8 mouse cellular contexts compared by ENCODE assay signal in genomic region chr8:108701381-108702175, GRCm38 (mm10).
A peak's percentile ranks its signal among the peaks of the same experiment; 100 is the strongest.
DNase-seq lines count a peak whose midpoint lies in the region; ATAC-seq lines count a peak whose summit lies in the region.
"Had no signal": no experiment of that assay in that cellular context is flagged by ENCODE, and none has a peak within 500 bp of the region (broad histone marks: within the 10 kb centered on the region; RNA-seq: fewer than 3 reads in every experiment).

No protein-coding gene starts in this region.

- no peak for ATAC-seq in lung, embryonic 16.5 days (ENCODE audit: low read depth)
- no peak for ATAC-seq in hindbrain, embryonic 11.5 days (ENCODE audit: low FRiP score)
- no peak for ATAC-seq in limb, embryonic 15.5 days (ENCODE audit: insufficient number of reproducible peaks, low FRiP score, low TSS enrichment, low read depth)
- ATAC-seq in stomach, embryonic 16.5 days (ENCODE audit: insufficient read depth, low FRiP score) = no peak

- H3K36me3 ChIP-seq in lung, embryonic 16.5 days (ENCODE audit: control insufficient read depth, insufficient read depth, low read length) = no peaks in the 10 kb centered on the region
- H3K36me3 ChIP-seq in hindbrain, embryonic 11.5 days (ENCODE audit: control insufficient read depth, insufficient read depth, low read length) = no peaks in the 10 kb centered on the region
- no peaks in the 10 kb centered on the region for H3K36me3 ChIP-seq in limb, embryonic 15.5 days
- H3K36me3 ChIP-seq in stomach, embryonic 16.5 days (ENCODE audit: control insufficient read depth, insufficient read depth, low read length) = no peaks in the 10 kb centered on the region

- H3K27me3 ChIP-seq in lung, embryonic 16.5 days (ENCODE audit: control insufficient read depth, insufficient read depth, low read depth, low read length) = peaks cover 21% of the 10 kb centered on the region
- H3K27me3 ChIP-seq in hindbrain, embryonic 11.5 days (ENCODE audit: control insufficient read depth, insufficient read depth, low read length) = peaks cover 20% of the 10 kb centered on the region
- H3K27me3 ChIP-seq in limb, embryonic 15.5 days = peaks cover 24% of the 10 kb centered on the region
- peaks cover 15% of the 10 kb centered on the region for H3K27me3 ChIP-seq in stomach, embryonic 16.5 days (ENCODE audit: control insufficient read depth, insufficient read depth, low read length)

- 0 out of 2 replicates have a peak overlapping the region, but pooled peaks have one; percentile 5 for H3K9ac ChIP-seq in lung, embryonic 16.5 days (ENCODE audit: low read length)
- H3K9ac ChIP-seq in hindbrain, embryonic 11.5 days (ENCODE audit: low read depth, low read length) = 0 out of 2 replicates have a peak overlapping the region, but pooled peaks have one; percentile 17
- H3K9ac ChIP-seq in limb, embryonic 15.5 days = no peak overlapping the region
- H3K9ac ChIP-seq in stomach, embryonic 16.5 days (ENCODE audit: low read length) = no peak overlapping the region

- intact Hi-C loops in gastrocnemius, postnatal 36 days (cut with DNase I) = no loop called here

- H3K4me1 ChIP-seq in lung, embryonic 16.5 days (replicated peaks; ENCODE audit: control insufficient read depth, insufficient read depth, low read length) = peaks cover 34% of the 10 kb centered on the region
- peaks cover 14% of the 10 kb centered on the region for H3K4me1 ChIP-seq in hindbrain, embryonic 11.5 days (replicated peaks; ENCODE audit: control insufficient read depth, insufficient read depth, low read length)
- peaks cover 18% of the 10 kb centered on the region for H3K4me1 ChIP-seq in limb, embryonic 15.5 days
- H3K4me1 ChIP-seq in stomach, embryonic 16.5 days (ENCODE audit: control insufficient read depth, insufficient read depth, low read length) = peaks cover 22% of the 10 kb centered on the region

- 45% methylated on average over 7 of the region's 7 CpGs for WGBS in lung, embryonic 16.5 days
- WGBS in hindbrain, embryonic 11.5 days = 6% methylated on average over 7 of the region's 7 CpGs
- 39% methylated on average over 7 of the region's 7 CpGs for WGBS in limb, embryonic 15.5 days
- 39% methylated on average over 7 of the region's 7 CpGs for WGBS in stomach, embryonic 16.5 days

- DNase-seq in lung, postnatal 4 days = no peak
- DNase-seq in hindbrain, embryonic 11.5 days (ENCODE audit: low spot score) = peak; percentile 18
- DNase-seq in gastrocnemius, postnatal 36 days = no peak
- DNase-seq in urinary bladder, postnatal 14 days (ENCODE audit: low spot score) = no peak
- DNase-seq: kidney, adult 2 months had no signal

- H3K27ac ChIP-seq in lung, embryonic 16.5 days (ENCODE audit: low read length) = no peak overlapping the region
- no peak overlapping the region for H3K27ac ChIP-seq in hindbrain, embryonic 11.5 days (ENCODE audit: low read depth, low read length)
- H3K27ac ChIP-seq in limb, embryonic 15.5 days = peak overlapping the region; percentile 98; the same call in 1 of the 2 replicates
- no peak overlapping the region for H3K27ac ChIP-seq in stomach, embryonic 16.5 days (ENCODE audit: low read length)

- no peaks in the 10 kb centered on the region for H3K9me3 ChIP-seq in lung, embryonic 16.5 days (ENCODE audit: control insufficient read depth, low read length)
- no peaks in the 10 kb centered on the region for H3K9me3 ChIP-seq in hindbrain, embryonic 11.5 days (ENCODE audit: control insufficient read depth, low read length)
- no peaks in the 10 kb centered on the region for H3K9me3 ChIP-seq in limb, embryonic 15.5 days
- H3K9me3 ChIP-seq in stomach, embryonic 16.5 days (replicated peaks; ENCODE audit: control insufficient read depth, low read length) = no peaks in the 10 kb centered on the region

- peak overlapping the region; percentile 61; the same call in 1 of the 2 replicates for H3K4me2 ChIP-seq in lung, embryonic 16.5 days (ENCODE audit: low read depth, low read length)
- peak overlapping the region; percentile 67 for H3K4me2 ChIP-seq in hindbrain, embryonic 11.5 days (replicated peaks; ENCODE audit: low read depth, low read length)
- peak overlapping the region; percentile 60 for H3K4me2 ChIP-seq in limb, embryonic 15.5 days
- peak overlapping the region; percentile 60 for H3K4me2 ChIP-seq in stomach, embryonic 16.5 days (ENCODE audit: low read depth, low read length)

- no peak overlapping the region for H3K4me3 ChIP-seq in lung, embryonic 16.5 days (ENCODE audit: low read length)
- no peak overlapping the region for H3K4me3 ChIP-seq in hindbrain, embryonic 11.5 days (ENCODE audit: low read depth, low read length)
- H3K4me3 ChIP-seq in limb, embryonic 15.5 days = peak overlapping the region; percentile 75; the same call in 1 of the 2 replicates
- no peak overlapping the region for H3K4me3 ChIP-seq in stomach, embryonic 16.5 days (replicated peaks; ENCODE audit: low read length)

Comparison
In these comparisons a context has a peak if more than half of its experiments do, and no peak if none do; other contexts are left out.
1. H3K9ac ChIP-seq: peak in lung, embryonic 16.5 days (single experiment) and hindbrain, embryonic 11.5 days (single experiment); none in limb, embryonic 15.5 days (single experiment) and stomach, embryonic 16.5 days (single experiment).
2. Peak in every context shown above with its lines, with median percentiles within 50 percentile points of each other: H3K4me2 ChIP-seq.